Mouse (Mus musculus) stomach, postnatal 0 days (tissue): ENCODE results near the gene Tas2r134. TPM values are rescaled to one million over a fixed set of nuclear protein-coding genes. Genes with fewer than 3 reads are reported as not detected.

ENCODE experiments used
- ATAC-seq: fragments of 200-750 bp; cut with Nextera tagmentation; 2 replicates; pipeline ENCODE4 v1.8.0; 2017; ENCODE audit not compliant: low FRiP score, low TSS enrichment
- DNase-seq: peaks from one replicate; pipeline ENCODE4 v3.0.0-alpha.2; 2016; ENCODE audit warnings: low spot score
- H3K27ac ChIP-seq: fragments of 300-500 bp; sonication (generic); replicated peaks from 2 replicates; pipeline ENCODE4 v1.5.1; 2014; ENCODE audit warnings: mild to moderate bottlenecking, control low read depth
- H3K27me3 ChIP-seq: fragments of 300-500 bp; sonication (generic); 2 replicates; pipeline ENCODE4 v1.6.1; 2014; ENCODE audit warnings: low read length; ENCODE audit not compliant: control insufficient read depth, insufficient read depth
- H3K36me3 ChIP-seq: fragments of 300-500 bp; sonication (generic); 2 replicates; pipeline ENCODE4 v1.6.1; 2014; ENCODE audit warnings: low read length, mixed read lengths; ENCODE audit not compliant: control insufficient read depth, insufficient read depth
- H3K4me1 ChIP-seq: fragments of 300-500 bp; sonication (generic); replicated peaks from 2 replicates; pipeline ENCODE4 v1.6.1; 2014; ENCODE audit warnings: antibody characterized with exemption; ENCODE audit not compliant: control insufficient read depth, insufficient read depth
- H3K4me2 ChIP-seq: fragments of 300-500 bp; sonication (generic); replicated peaks from 2 replicates; pipeline ENCODE4 v1.6.1; 2014; ENCODE audit warnings: low read depth, mild to moderate bottlenecking, control low read depth, moderate library complexity
- H3K4me3 ChIP-seq: fragments of 300-500 bp; sonication (generic); 2 replicates; pipeline ENCODE4 v1.5.1; 2014; ENCODE audit warnings: low read depth, low read length, control low read depth
- H3K9ac ChIP-seq: fragments of 300-500 bp; sonication (generic); 2 replicates; pipeline ENCODE4 v1.6.1; 2014; ENCODE audit warnings: mild to moderate bottlenecking, low read length, control low read depth, mixed read lengths
- H3K9me3 ChIP-seq: fragments of 300-500 bp; sonication (generic); 2 replicates; pipeline ENCODE4 v1.6.1; 2016; ENCODE audit warnings: low read length; ENCODE audit not compliant: control insufficient read depth
- CTCF ChIP-seq: IDR thresholded peaks from 2 replicates; pipeline ENCODE4 v1.5.1; 2016; ENCODE audit warnings: antibody characterized with exemption, low read depth, mild to moderate bottlenecking, moderate library complexity
- EP300 ChIP-seq: optimal IDR thresholded peaks from 2 replicates; pipeline ENCODE3; 2016; ENCODE audit warnings: antibody characterized with exemption
- WGBS: fragments of 180-500 bp; shearing (Covaris S2); extraction: QIAGEN DNeasy Blood & Tissue Kit; methylation state at CpG from one replicate; pipeline ENCODE4 v1.1.7; 2014; 5-methylcytosine and 5-hydroxymethylcytosine counted together
- polyA plus RNA-seq: library from polyadenylated mRNA; unstranded; fragments of >200 nt; fragmentation: Nextera tagmentation; extraction: Ambion mirVana; gene quantifications from 2 replicates; pipeline ENCODE4 v1.2.1, GENCODE M21; 2015

Tas2r134 gene
- polyA plus RNA-seq, 1 experiment from 2014 or later: not detected

DNA sequence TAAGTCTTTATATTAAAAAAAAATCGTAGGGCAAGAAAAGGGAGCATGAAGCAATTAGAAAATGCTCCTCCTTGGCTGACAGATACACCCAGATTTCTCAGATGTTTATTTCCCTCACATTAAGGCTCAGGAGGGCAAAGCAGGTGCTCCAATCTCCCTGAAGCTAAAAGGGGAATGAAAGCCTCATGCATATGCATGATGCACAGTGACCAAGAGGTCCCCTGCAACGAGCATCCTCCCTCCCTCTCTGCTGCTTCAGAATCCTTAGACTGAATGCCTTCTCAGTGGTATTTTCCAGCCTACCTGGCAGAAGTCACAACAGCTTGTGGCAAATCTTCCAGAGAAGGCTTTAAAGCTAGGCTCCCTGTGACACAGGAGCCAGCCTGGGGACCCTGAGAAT lies 16.4 kb upstream of the Tas2r134 start:
- Histone ChIP-seq H3K4me2 (no peak overlapping the region), H3K9ac (no peak overlapping the region), H3K4me3 (no peak overlapping the region), H3K27me3 (no peaks in the 10 kb centered on the region), H3K36me3 (no peaks in the 10 kb centered on the region), H3K27ac (no peak overlapping the region), H3K9me3 (no peaks in the 10 kb centered on the region), H3K4me1 (no peaks in the 10 kb centered on the region)
- WGBS: 51% methylated on average over 2 of the region's 2 CpGs
- no peak for TF ChIP-seq EP300
- TF ChIP-seq CTCF: no peak
- DNase-seq (no peak), ATAC-seq (no peak)

DNA sequence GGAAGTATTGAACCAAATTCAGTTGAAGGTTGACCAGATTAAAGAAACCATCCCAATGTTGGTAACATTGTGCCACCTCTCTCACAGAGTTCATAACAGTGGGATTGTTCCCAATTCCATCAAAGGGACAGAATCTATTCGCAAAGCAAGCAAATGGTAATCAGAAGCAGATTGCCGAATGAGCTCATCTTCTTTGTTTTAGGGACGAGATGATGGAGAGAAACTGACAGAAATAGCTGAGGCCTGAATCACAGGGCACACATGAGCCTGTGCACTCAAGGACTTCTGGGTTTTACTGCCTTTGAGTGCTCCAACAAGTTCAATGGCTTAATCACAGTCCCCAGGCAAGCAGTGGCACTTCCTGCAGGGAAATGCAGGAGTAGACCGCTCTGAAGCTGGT lies 13.6 kb upstream of the Tas2r134 start:
- ATAC-seq: no peak
- TF ChIP-seq EP300: no peak

DNA sequence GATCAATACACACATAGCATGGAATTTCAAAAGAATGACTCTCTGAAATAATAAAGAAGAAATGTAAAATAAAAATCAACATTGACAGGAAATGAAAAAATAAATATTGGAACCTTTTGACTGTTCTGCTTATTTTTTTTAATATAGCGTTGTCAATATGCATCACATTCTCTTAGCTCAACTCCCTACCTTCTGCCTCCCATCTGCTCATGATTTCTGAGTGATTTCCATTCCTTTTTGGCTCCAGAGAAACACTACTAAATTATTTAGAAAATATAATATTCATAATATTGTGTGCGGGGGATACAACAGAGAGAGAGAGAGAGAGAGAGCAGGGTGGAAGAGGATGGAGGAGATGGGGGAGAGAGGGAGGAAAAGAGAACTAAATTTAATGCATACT lies 5.4 kb upstream of the Tas2r134 start:
- ATAC-seq (no peak), DNase-seq (no peak)
- WGBS: 92% methylated on average over 2 of the region's 2 CpGs
- Histone ChIP-seq H3K36me3 (no peaks in the 10 kb centered on the region), H3K27ac (no peak overlapping the region), H3K9ac (no peak overlapping the region), H3K27me3 (no peaks in the 10 kb centered on the region), H3K4me2 (no peak overlapping the region), H3K4me1 (no peaks in the 10 kb centered on the region), H3K4me3 (no peak overlapping the region), H3K9me3 (no peaks in the 10 kb centered on the region)
- no peak for TF ChIP-seq EP300
- no peak for TF ChIP-seq CTCF

More for the DNA sequence above, 13.6 kb upstream of the Tas2r134 start:
- Histone ChIP-seq H3K27me3 (no peaks in the 10 kb centered on the region), H3K9ac (no peak overlapping the region), H3K4me3 (no peak overlapping the region), H3K4me1 (no peaks in the 10 kb centered on the region), H3K36me3 (no peaks in the 10 kb centered on the region), H3K4me2 (no peak overlapping the region), H3K27ac (no peak overlapping the region), H3K9me3 (no peaks in the 10 kb centered on the region)
- DNase-seq: no peak
- 66% methylated on average over 4 of the region's 4 CpGs for WGBS

DNA sequence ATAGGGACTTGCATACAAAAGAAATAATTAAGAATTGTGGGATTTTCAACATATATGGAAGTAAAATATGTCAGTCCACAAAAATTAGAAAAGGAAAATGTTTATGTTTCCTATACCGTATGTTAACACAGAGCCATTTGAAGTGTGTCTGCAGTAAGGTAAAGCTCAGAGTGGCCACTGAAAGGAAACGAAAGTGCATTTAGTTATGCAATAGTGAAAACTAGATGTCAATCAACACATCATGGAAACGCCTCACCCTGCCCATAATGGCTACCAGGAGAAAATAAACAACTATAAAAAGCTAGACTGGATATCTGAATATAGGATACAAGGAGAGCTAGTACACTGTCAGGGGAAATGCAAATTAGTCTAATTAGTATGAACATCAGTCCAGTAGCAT lies 1.3 kb upstream of the Tas2r134 start:
- TF ChIP-seq CTCF: no peak
- no peak for TF ChIP-seq EP300
- no peak overlapping the region for H3K4me2 ChIP-seq
- DNase-seq (no peak), ATAC-seq (no peak)
- H3K9ac ChIP-seq: no peak overlapping the region
- H3K27me3 ChIP-seq: no peaks in the 10 kb centered on the region
- no peaks in the 10 kb centered on the region for H3K4me1 ChIP-seq
- H3K27ac ChIP-seq: no peak overlapping the region
- H3K36me3 ChIP-seq: no peaks in the 10 kb centered on the region
- no peaks in the 10 kb centered on the region for H3K9me3 ChIP-seq
- no peak overlapping the region for H3K4me3 ChIP-seq
- WGBS: 51% methylated on average over 3 of the region's 3 CpGs

DNA sequence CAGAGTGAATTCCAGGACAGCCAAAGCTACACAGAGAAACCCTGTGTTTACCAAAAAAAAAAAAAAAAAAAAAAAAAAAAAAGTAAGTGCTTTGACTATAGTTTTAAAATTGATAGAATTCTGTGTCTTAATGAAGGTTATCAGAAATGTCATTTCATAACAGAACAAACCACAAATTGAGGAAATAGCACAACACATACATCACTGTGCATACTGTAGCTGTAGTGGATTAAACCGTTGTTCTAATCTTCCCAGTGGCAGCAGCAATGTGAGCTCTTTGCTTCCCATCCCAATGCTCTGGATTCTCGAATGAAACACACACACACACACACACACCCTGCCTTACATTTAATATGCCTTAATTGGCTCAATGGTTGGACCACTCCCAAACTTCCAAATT lies 4.1 kb downstream of the Tas2r134 start:
- no peaks in the 10 kb centered on the region for H3K27me3 ChIP-seq
- DNase-seq (no peak), ATAC-seq (no peak)
- H3K4me1 ChIP-seq: no peaks in the 10 kb centered on the region
- no peak overlapping the region for H3K27ac ChIP-seq
- TF ChIP-seq CTCF: no peak
- TF ChIP-seq EP300: no peak
- H3K36me3 ChIP-seq: no peaks in the 10 kb centered on the region
- 72% methylated on average over 2 of the region's 2 CpGs for WGBS
- H3K9me3 ChIP-seq: no peaks in the 10 kb centered on the region
- no peak overlapping the region for H3K4me3 ChIP-seq
- H3K9ac ChIP-seq: no peak overlapping the region
- no peak overlapping the region for H3K4me2 ChIP-seq

DNA sequence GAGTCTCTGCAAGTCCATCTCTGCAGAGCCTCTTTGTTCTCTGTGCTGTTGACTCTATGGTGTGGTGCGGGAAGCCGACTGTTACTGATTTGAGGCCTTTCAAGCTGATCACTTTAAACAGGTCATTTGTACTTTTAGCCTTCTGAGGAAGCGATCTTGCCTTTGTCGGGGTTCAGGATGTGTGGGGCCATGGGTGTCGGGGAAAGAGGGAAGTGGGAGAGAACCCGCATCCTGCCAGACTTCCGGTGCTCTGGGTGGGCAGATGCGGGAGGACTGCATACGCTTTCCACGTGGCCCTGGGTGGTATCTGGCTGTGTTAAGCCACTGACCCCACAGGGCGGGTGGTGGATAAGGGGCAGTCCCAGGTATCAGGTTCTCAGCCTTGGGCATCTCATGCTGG lies 10.4 kb downstream of the Tas2r134 start:
- H3K4me3 ChIP-seq: no peak overlapping the region
- H3K4me1 ChIP-seq: no peaks in the 10 kb centered on the region
- TF ChIP-seq CTCF: no peak
- TF ChIP-seq EP300: no peak
- no peaks in the 10 kb centered on the region for H3K27me3 ChIP-seq
- H3K36me3 ChIP-seq: no peaks in the 10 kb centered on the region
- ATAC-seq (no peak), DNase-seq (no peak)
- no peak overlapping the region for H3K4me2 ChIP-seq
- H3K9me3 ChIP-seq: no peaks in the 10 kb centered on the region
- 82% methylated on average over 11 of the region's 11 CpGs for WGBS
- H3K27ac ChIP-seq: no peak overlapping the region
- H3K9ac ChIP-seq: no peak overlapping the region
